Mouse (Mus musculus): ENCODE measurements around the gene Asgr1. TPM values are rescaled to one million over a fixed set of nuclear protein-coding genes. Genes with fewer than 3 reads are reported as not detected.

Asgr1 gene
- polyA plus RNA-seq, 1 experiment: 1.2 TPM

- TF ChIP-seq POLR2A (IDR thresholded peaks at IDR 0.05; ENCODE audit: borderline replicate concordance, extremely low read depth, insufficient read depth, insufficient read length, poor library complexity, severe bottlenecking): no peak
- TF ChIP-seq CTCF (IDR thresholded peaks at IDR 0.05; ENCODE audit: borderline replicate concordance, extremely low read depth, insufficient read depth, insufficient read length): no peak
- no peak for DNase-seq (ENCODE audit: low read depth)
These were observed 49.9 kb downstream of the Asgr1 start for GRCm38 (mm10) chr11:70103701-70104315.

- DNase-seq (ENCODE audit: low read depth): no peak
- TF ChIP-seq POLR2A (IDR thresholded peaks at IDR 0.05; ENCODE audit: borderline replicate concordance, extremely low read depth, insufficient read depth, insufficient read length, poor library complexity, severe bottlenecking) (no peak), CTCF (IDR thresholded peaks at IDR 0.05; ENCODE audit: borderline replicate concordance, extremely low read depth, insufficient read depth, insufficient read length) (no peak)
These were observed 53.2 kb downstream of the Asgr1 start for GRCm38 (mm10) chr11:70107085-70107484.

Other genes with a start within 250 kb of the Asgr1 start
- gene Tmem102, start 248.5 kb upstream of the Asgr1 start, polyA plus RNA-seq (2012; rRNA removed): 0.30 and 0.36 TPM in 2 replicates
- not detected in 2 replicates for gene Gm39566, start 238.8 kb upstream of the Asgr1 start, polyA plus RNA-seq (2012; rRNA removed)
- gene Spem2, start 235.6 kb upstream of the Asgr1 start, polyA plus RNA-seq (2012; rRNA removed): not detected in 2 replicates
- 1.3 and 1.4 TPM in 2 replicates for gene Spem1, start 231.9 kb upstream of the Asgr1 start, polyA plus RNA-seq (2012; rRNA removed)
- gene Nlgn2, start 216.3 kb upstream of the Asgr1 start, polyA plus RNA-seq (2012; rRNA removed): 123 and 183 TPM in 2 replicates
- 167 and 271 TPM in 2 replicates for gene Tmem256, start 215.6 kb upstream of the Asgr1 start, polyA plus RNA-seq (2012; rRNA removed)
- 86.3 and 105 TPM in 2 replicates for gene Plscr3, start 207.7 kb upstream of the Asgr1 start, polyA plus RNA-seq (2012; rRNA removed)
- gene Tnk1, start 195.4 kb upstream of the Asgr1 start, polyA plus RNA-seq (2012; rRNA removed): 0.18 and 0.29 TPM in 2 replicates
- not detected in 2 replicates for gene Tmem95, start 176.1 kb upstream of the Asgr1 start, polyA plus RNA-seq (2012; rRNA removed)
- 1.6 and 1.9 TPM in 2 replicates for gene Kctd11, start 172.7 kb upstream of the Asgr1 start, polyA plus RNA-seq (2012; rRNA removed)
- gene Acap1, start 158.5 kb upstream of the Asgr1 start, polyA plus RNA-seq (2012; rRNA removed): 0.59 and 0.82 TPM in 2 replicates
- gene 2810408A11Rik, start 153.1 kb upstream of the Asgr1 start, polyA plus RNA-seq (2012; rRNA removed): 8.5 and 9.5 TPM in 2 replicates
- gene Neurl4, start 153.0 kb upstream of the Asgr1 start, polyA plus RNA-seq (2012; rRNA removed): 118 and 129 TPM in 2 replicates
- gene Gps2, start 140.2 kb upstream of the Asgr1 start, polyA plus RNA-seq (2012; rRNA removed): 80.8 and 109 TPM in 2 replicates
- gene Eif5a, start 132.1 kb upstream of the Asgr1 start, polyA plus RNA-seq (2012; rRNA removed): 727 and 821 TPM in 2 replicates
- 45.0 and 67.9 TPM in 2 replicates for gene Ybx2, start 118.3 kb upstream of the Asgr1 start, polyA plus RNA-seq (2012; rRNA removed)
- gene Slc2a4, start 105.9 kb upstream of the Asgr1 start, polyA plus RNA-seq (2012; rRNA removed): 5.2 and 12.5 TPM in 2 replicates
- gene Cldn7, start 89.3 kb upstream of the Asgr1 start, polyA plus RNA-seq (2012; rRNA removed): 0.33 and 0.38 TPM in 2 replicates
- 98.1 and 110 TPM in 2 replicates for gene Ctdnep1, start 72.9 kb upstream of the Asgr1 start, polyA plus RNA-seq (2012; rRNA removed)
- gene Elp5, start 71.6 kb upstream of the Asgr1 start, polyA plus RNA-seq (2012; rRNA removed): 127 and 159 TPM in 2 replicates
- 457 and 501 TPM in 2 replicates for gene Gabarap, start 62.9 kb upstream of the Asgr1 start, polyA plus RNA-seq (2012; rRNA removed)
- gene Phf23, start 58.3 kb upstream of the Asgr1 start, polyA plus RNA-seq (2012; rRNA removed): 49.2 and 54.9 TPM in 2 replicates
- 36.8 and 45.7 TPM in 2 replicates for gene Dvl2, start 53.5 kb upstream of the Asgr1 start, polyA plus RNA-seq (2012; rRNA removed)
- gene Acadvl, start 38.7 kb upstream of the Asgr1 start, polyA plus RNA-seq (2012; rRNA removed): 36.0 and 43.9 TPM in 2 replicates
- 231 and 306 TPM in 2 replicates for gene Dlg4, start 37.1 kb upstream of the Asgr1 start, polyA plus RNA-seq (2012; rRNA removed)
- 0.09 TPM in 1 of 2 replicates, not detected in the other for gene Asgr2, start 38.6 kb downstream of the Asgr1 start, polyA plus RNA-seq (2012; rRNA removed)
- gene Mgl2, start 76.2 kb downstream of the Asgr1 start, polyA plus RNA-seq (2012; rRNA removed): 0.33 and 0.37 TPM in 2 replicates
- 0.60 and 0.86 TPM in 2 replicates for gene Clec10a, start 102.1 kb downstream of the Asgr1 start, polyA plus RNA-seq (2012; rRNA removed)
- 2.8 and 3.8 TPM in 2 replicates for gene Slc16a11, start 158.7 kb downstream of the Asgr1 start, polyA plus RNA-seq (2012; rRNA removed)
- 13.9 and 15.1 TPM in 2 replicates for gene Slc16a13, start 167.0 kb downstream of the Asgr1 start, polyA plus RNA-seq (2012; rRNA removed)
- 4.5 and 5.9 TPM in 2 replicates for gene Bcl6b, start 175.7 kb downstream of the Asgr1 start, polyA plus RNA-seq (2012; rRNA removed)
- 153 and 207 TPM in 2 replicates for gene 0610010K14Rik, start 183.8 kb downstream of the Asgr1 start, polyA plus RNA-seq (2012; rRNA removed)
- gene Gm21988, start 185.7 kb downstream of the Asgr1 start, polyA plus RNA-seq (2012; rRNA removed): 14.8 and 18.0 TPM in 2 replicates
- 106 and 125 TPM in 2 replicates for gene Rnasek, start 185.8 kb downstream of the Asgr1 start, polyA plus RNA-seq (2012; rRNA removed)
- gene Alox12, start 201.3 kb downstream of the Asgr1 start, polyA plus RNA-seq (2012; rRNA removed): 0.78 and 1.6 TPM in 2 replicates

Data from brain, embryonic 14.5 days (tissue).